Mouse (Mus musculus) hindbrain, embryonic 14.5 days (tissue): Measurements from ENCODE around the gene Fam83d. TPM values are rescaled to one million over a fixed set of nuclear protein-coding genes. Genes with fewer than 3 reads are reported as not detected.

ENCODE experiments used
- ATAC-seq: fragments of 200-750 bp; cut with Nextera tagmentation; 2 replicates; pipeline ENCODE4 v1.8.0; 2017; ENCODE audit warnings: moderate number of reproducible peaks, mild to moderate bottlenecking, moderate TSS enrichment, moderate library complexity; ENCODE audit not compliant: low FRiP score
- DNase-seq: peaks from one replicate; pipeline ENCODE4 v3.0.0-alpha.2; 2015; ENCODE audit warnings: low spot score
- H3K27ac ChIP-seq: fragments of 300-500 bp; sonication (generic); 2 replicates; pipeline ENCODE4 v1.5.1; 2014; ENCODE audit warnings: mild to moderate bottlenecking, moderate library complexity
- H3K27me3 ChIP-seq: fragments of 300-500 bp; sonication (generic); 2 replicates; pipeline ENCODE4 v1.6.1; 2014; ENCODE audit warnings: mild to moderate bottlenecking, low read length, mixed read lengths; ENCODE audit not compliant: control insufficient read depth, insufficient read depth
- H3K36me3 ChIP-seq: fragments of 300-500 bp; sonication (generic); replicated peaks from 2 replicates; pipeline ENCODE4 v1.6.1; 2014; ENCODE audit not compliant: control insufficient read depth, insufficient read depth
- H3K4me1 ChIP-seq: fragments of 300-500 bp; sonication (generic); replicated peaks from 2 replicates; pipeline ENCODE4 v1.6.1; 2014; ENCODE audit warnings: antibody characterized with exemption, low read length, mixed read lengths; ENCODE audit not compliant: control insufficient read depth, insufficient read depth
- H3K4me2 ChIP-seq: fragments of 300-500 bp; sonication (generic); replicated peaks from 2 replicates; pipeline ENCODE4 v1.6.1; 2014; ENCODE audit warnings: mild to moderate bottlenecking, moderate library complexity
- H3K4me3 ChIP-seq: fragments of 300-500 bp; sonication (generic); replicated peaks from 2 replicates; pipeline ENCODE4 v1.5.1; 2014; ENCODE audit warnings: mild to moderate bottlenecking, low read length
- H3K9ac ChIP-seq: fragments of 300-500 bp; sonication (generic); 2 replicates; pipeline ENCODE4 v1.6.1; 2014
- H3K9me3 ChIP-seq: fragments of 300-500 bp; sonication (generic); 2 replicates; pipeline ENCODE4 v1.6.1; 2016; ENCODE audit warnings: low read length; ENCODE audit not compliant: control insufficient read depth
- WGBS: fragments of 180-500 bp; shearing (Covaris S2); extraction: QIAGEN DNeasy Blood & Tissue Kit; methylation state at CpG from one replicate; pipeline ENCODE4 v1.1.7; 2014; 5-methylcytosine and 5-hydroxymethylcytosine counted together
- polyA plus RNA-seq: library from polyadenylated mRNA; unstranded; fragments of >200 nt; fragmentation: Nextera tagmentation; extraction: Ambion mirVana; gene quantifications from 2 replicates; pipeline ENCODE4 v1.2.1, GENCODE M21; 2014

Fam83d gene
- polyA plus RNA-seq, result 7.5 and 7.6 TPM in 2 replicates

- H3K27me3 ChIP-seq, result no peaks in the 10 kb centered on the region
- no peaks in the 10 kb centered on the region for H3K9me3 ChIP-seq
- WGBS, result 0% methylated on average over 48 of the region's 48 CpGs
- H3K36me3 ChIP-seq, result no peaks in the 10 kb centered on the region
- ATAC-seq (peak; percentile 99), DNase-seq (peak; percentile 90)
- no peak within 1 kb of the TSS for H3K27ac ChIP-seq
- H3K9ac ChIP-seq, result peak within 1 kb of the TSS; percentile 51
- H3K4me2 ChIP-seq, result peak within 1 kb of the TSS; percentile 99
- peak within 1 kb of the TSS; percentile 47 for H3K4me3 ChIP-seq
- 0 out of 2 replicates have a peak, but pooled peaks cover 4% of the 10 kb centered on the region for H3K4me1 ChIP-seq
Measured at GRCm38 (mm10) chr2:158767742-158768339, at the start of gene Fam83d. Gene Fam83d, plus strand, starts transcription at chr2:158768093.

GRCm38 (mm10) chr2:158718816-158719549, 48.9 kb upstream of the Fam83d start:
- no peak for ATAC-seq
- Histone ChIP-seq H3K9ac (no peak overlapping the region), H3K4me2 (no peak overlapping the region), H3K4me1 (0 out of 2 replicates have a peak, but pooled peaks cover 6% of the 10 kb centered on the region), H3K27ac (no peak overlapping the region), H3K4me3 (no peak overlapping the region), H3K36me3 (no peaks in the 10 kb centered on the region), H3K27me3 (no peaks in the 10 kb centered on the region), H3K9me3 (no peaks in the 10 kb centered on the region)
- DNase-seq, result no peak
- WGBS, result 86% methylated on average over 12 of the region's 12 CpGs

- H3K4me3 ChIP-seq, result no peak overlapping the region
- no peak overlapping the region for H3K4me2 ChIP-seq
- 73% methylated on average over 16 of the region's 16 CpGs for WGBS
- no peak for DNase-seq
- no peak for ATAC-seq
- no peak overlapping the region for H3K9ac ChIP-seq
- 0 out of 2 replicates have a peak, but pooled peaks cover 4% of the 10 kb centered on the region for H3K4me1 ChIP-seq
- H3K9me3 ChIP-seq, result no peaks in the 10 kb centered on the region
- H3K36me3 ChIP-seq, result no peaks in the 10 kb centered on the region
- no peak overlapping the region for H3K27ac ChIP-seq
- no peaks in the 10 kb centered on the region for H3K27me3 ChIP-seq
Measured at GRCm38 (mm10) chr2:158720715-158721370, 47.0 kb upstream of the Fam83d start.

- no peaks in the 10 kb centered on the region for H3K27me3 ChIP-seq
Measured at GRCm38 (mm10) chr2:158721481-158721880, 46.4 kb upstream of the Fam83d start.

GRCm38 (mm10) chr2:158722135-158722534, 45.8 kb upstream of the Fam83d start:
- DNase-seq (no peak), ATAC-seq (no peak)
- H3K4me2 ChIP-seq, result no peak overlapping the region
- no peaks in the 10 kb centered on the region for H3K9me3 ChIP-seq
- H3K27ac ChIP-seq, result no peak overlapping the region
- no peak overlapping the region for H3K4me3 ChIP-seq
- no peak overlapping the region for H3K9ac ChIP-seq
- no peaks in the 10 kb centered on the region for H3K27me3 ChIP-seq
- H3K4me1 ChIP-seq, result 0 out of 2 replicates have a peak, but pooled peaks cover 3% of the 10 kb centered on the region
- H3K36me3 ChIP-seq, result no peaks in the 10 kb centered on the region
- 84% methylated on average over 4 of the region's 4 CpGs for WGBS

More at GRCm38 (mm10) chr2:158721481-158721880, 46.4 kb upstream of the Fam83d start:
- H3K4me3 ChIP-seq, result no peak overlapping the region
- no peaks in the 10 kb centered on the region for H3K9me3 ChIP-seq
- no peak overlapping the region for H3K27ac ChIP-seq
- DNase-seq (no peak), ATAC-seq (no peak)
- 0 out of 2 replicates have a peak, but pooled peaks cover 3% of the 10 kb centered on the region for H3K4me1 ChIP-seq
- H3K9ac ChIP-seq, result no peak overlapping the region
- no peaks in the 10 kb centered on the region for H3K36me3 ChIP-seq
- no peak overlapping the region for H3K4me2 ChIP-seq
- WGBS, result 48% methylated on average over 3 of the region's 3 CpGs

- Histone ChIP-seq H3K4me2 (no peak overlapping the region), H3K27me3 (no peaks in the 10 kb centered on the region), H3K9ac (no peak overlapping the region), H3K27ac (no peak overlapping the region), H3K4me1 (0 out of 2 replicates have a peak, but pooled peaks cover 3% of the 10 kb centered on the region), H3K4me3 (no peak overlapping the region), H3K36me3 (no peaks in the 10 kb centered on the region), H3K9me3 (no peaks in the 10 kb centered on the region)
- ATAC-seq (no peak), DNase-seq (no peak)
- 58% methylated on average over 6 of the region's 6 CpGs for WGBS
Measured at GRCm38 (mm10) chr2:158722991-158723551, 44.8 kb upstream of the Fam83d start.

- Histone ChIP-seq H3K36me3 (no peaks in the 10 kb centered on the region), H3K27ac (no peak overlapping the region), H3K4me3 (no peak overlapping the region), H3K27me3 (no peaks in the 10 kb centered on the region), H3K4me1 (0 out of 2 replicates have a peak, but pooled peaks cover 3% of the 10 kb centered on the region), H3K9ac (no peak overlapping the region), H3K9me3 (no peaks in the 10 kb centered on the region), H3K4me2 (no peak overlapping the region)
- DNase-seq (no peak), ATAC-seq (no peak)
- WGBS, result 69% methylated on average over 6 of the region's 6 CpGs
Measured at GRCm38 (mm10) chr2:158723806-158724205, 44.1 kb upstream of the Fam83d start.

GRCm38 (mm10) chr2:158726252-158726651, 41.6 kb upstream of the Fam83d start:
- H3K36me3 ChIP-seq, result no peaks in the 10 kb centered on the region
- no peaks in the 10 kb centered on the region for H3K9me3 ChIP-seq
- no peaks in the 10 kb centered on the region for H3K4me1 ChIP-seq
- no peak for DNase-seq
- ATAC-seq, result no peak
- H3K9ac ChIP-seq, result no peak overlapping the region
- no peak overlapping the region for H3K4me2 ChIP-seq
- H3K4me3 ChIP-seq, result no peak overlapping the region
- no peak overlapping the region for H3K27ac ChIP-seq
- no peaks in the 10 kb centered on the region for H3K27me3 ChIP-seq
- 72% methylated on average over 6 of the region's 6 CpGs for WGBS
